Mouse (Mus musculus): ENCODE data around the gene Cldn9. TPM values are rescaled to one million over a fixed set of nuclear protein-coding genes. Genes with fewer than 3 reads are reported as not detected.

Gene Cldn9
- polyA plus RNA-seq, 1 experiment from 2014 or later = 2.6 TPM

Other genes with a start within 250 kb of the Cldn9 start
- gene Vmn2r117, start 204.3 kb downstream of the Cldn9 start, polyA plus RNA-seq (2014; fragmentation: Nextera tagmentation; extraction: Ambion mirVana) = not detected in 2 replicates
- 15.4 and 15.6 TPM in 2 replicates for gene Zfp213, start 119.8 kb downstream of the Cldn9 start, polyA plus RNA-seq (2014; fragmentation: Nextera tagmentation; extraction: Ambion mirVana)
- 20.3 and 21.4 TPM in 2 replicates for gene Zfp13, start 84.5 kb downstream of the Cldn9 start, polyA plus RNA-seq (2014; fragmentation: Nextera tagmentation; extraction: Ambion mirVana)
- gene Zscan10, start 83.2 kb downstream of the Cldn9 start, polyA plus RNA-seq (2014; fragmentation: Nextera tagmentation; extraction: Ambion mirVana) = 0.25 and 0.27 TPM in 2 replicates
- 1.0 and 1.6 TPM in 2 replicates for gene Mmp25, start 38.7 kb downstream of the Cldn9 start, polyA plus RNA-seq (2014; fragmentation: Nextera tagmentation; extraction: Ambion mirVana)
- 0.24 TPM in 1 of 2 replicates, not detected in the other for gene Bicdl2, start 23.5 kb downstream of the Cldn9 start, polyA plus RNA-seq (2014; fragmentation: Nextera tagmentation; extraction: Ambion mirVana)
- 129 and 143 TPM in 2 replicates for gene Hcfc1r1, start 10.4 kb downstream of the Cldn9 start, polyA plus RNA-seq (2014; fragmentation: Nextera tagmentation; extraction: Ambion mirVana)
- gene Thoc6, start 10.1 kb downstream of the Cldn9 start, polyA plus RNA-seq (2014; fragmentation: Nextera tagmentation; extraction: Ambion mirVana) = 39.7 and 40.0 TPM in 2 replicates
- 3.1 and 3.7 TPM in 2 replicates for gene Tnfrsf12a, start 6.6 kb downstream of the Cldn9 start, polyA plus RNA-seq (2014; fragmentation: Nextera tagmentation; extraction: Ambion mirVana)
- gene Cldn6, start 4.8 kb downstream of the Cldn9 start, polyA plus RNA-seq (2014; fragmentation: Nextera tagmentation; extraction: Ambion mirVana) = 0.24 and 0.26 TPM in 2 replicates
- gene 1520401A03Rik, start 38.8 kb upstream of the Cldn9 start, polyA plus RNA-seq (2014; fragmentation: Nextera tagmentation; extraction: Ambion mirVana) = 0.09 and 0.18 TPM in 2 replicates
- 16.9 and 17.7 TPM in 2 replicates for gene Pkmyt1, start 42.3 kb upstream of the Cldn9 start, polyA plus RNA-seq (2014; fragmentation: Nextera tagmentation; extraction: Ambion mirVana)
- 57.5 and 62.8 TPM in 2 replicates for gene Paqr4, start 56.8 kb upstream of the Cldn9 start, polyA plus RNA-seq (2014; fragmentation: Nextera tagmentation; extraction: Ambion mirVana)
- gene Kremen2, start 61.8 kb upstream of the Cldn9 start, polyA plus RNA-seq (2014; fragmentation: Nextera tagmentation; extraction: Ambion mirVana) = 0.74 and 0.90 TPM in 2 replicates
- 179 and 183 TPM in 2 replicates for gene Flywch1, start 87.6 kb upstream of the Cldn9 start, polyA plus RNA-seq (2014; fragmentation: Nextera tagmentation; extraction: Ambion mirVana)
- gene Flywch2, start 102.1 kb upstream of the Cldn9 start, polyA plus RNA-seq (2014; fragmentation: Nextera tagmentation; extraction: Ambion mirVana) = 75.4 and 78.4 TPM in 2 replicates
- gene Srrm2, start 106.5 kb upstream of the Cldn9 start, polyA plus RNA-seq (2014; fragmentation: Nextera tagmentation; extraction: Ambion mirVana) = 390 and 455 TPM in 2 replicates
- 1,176 and 1,404 TPM in 2 replicates for gene Elob, start 145.1 kb upstream of the Cldn9 start, polyA plus RNA-seq (2014; fragmentation: Nextera tagmentation; extraction: Ambion mirVana)
- not detected in 2 replicates for gene Prss33, start 152.0 kb upstream of the Cldn9 start, polyA plus RNA-seq (2014; fragmentation: Nextera tagmentation; extraction: Ambion mirVana)
- gene Prss32, start 159.8 kb upstream of the Cldn9 start, polyA plus RNA-seq (2014; fragmentation: Nextera tagmentation; extraction: Ambion mirVana) = 0.16 TPM in 1 of 2 replicates, not detected in the other
- gene Prss41, start 160.1 kb upstream of the Cldn9 start, polyA plus RNA-seq (2014; fragmentation: Nextera tagmentation; extraction: Ambion mirVana) = 1.1 and 2.3 TPM in 2 replicates
- gene Prss21, start 184.0 kb upstream of the Cldn9 start, polyA plus RNA-seq (2014; fragmentation: Nextera tagmentation; extraction: Ambion mirVana) = not detected in 2 replicates
- not detected in 2 replicates for gene Dcpp1, start 196.8 kb upstream of the Cldn9 start, polyA plus RNA-seq (2014; fragmentation: Nextera tagmentation; extraction: Ambion mirVana)
- not detected in 2 replicates for gene Dcpp2, start 196.9 kb upstream of the Cldn9 start, polyA plus RNA-seq (2014; fragmentation: Nextera tagmentation; extraction: Ambion mirVana)
- not detected in 2 replicates for gene Dcpp3, start 233.4 kb upstream of the Cldn9 start, polyA plus RNA-seq (2014; fragmentation: Nextera tagmentation; extraction: Ambion mirVana)

Data from hindbrain, embryonic 14.5 days (tissue).